Mouse (Mus musculus) intestine, embryonic 16.5 days (tissue): ENCODE data around the gene Npepps. TPM values are rescaled to one million over a fixed set of nuclear protein-coding genes. Genes with fewer than 3 reads are reported as not detected.
"Not testable (repeated sequence)": the region's sequence is repeated elsewhere in the genome, so short reads cannot be mapped to it uniquely, and the experiment has no call there.

Experiments used
- ATAC-seq: fragments of 200-750 bp; cut with Nextera tagmentation; 2 replicates; pipeline ENCODE4 v1.8.0; 2017; ENCODE audit warnings: moderate TSS enrichment, moderate library complexity
- H3K27ac ChIP-seq: fragments of 300-500 bp; sonication (generic); 2 replicates; pipeline ENCODE4 v1.5.1; 2014; ENCODE audit warnings: mild to moderate bottlenecking, low read length
- H3K27me3 ChIP-seq: fragments of 300-500 bp; sonication (generic); replicated peaks from 2 replicates; pipeline ENCODE4 v1.6.1; 2014; ENCODE audit warnings: low read length, control low read depth, mixed read lengths; ENCODE audit not compliant: control insufficient read depth, insufficient read depth
- H3K36me3 ChIP-seq: fragments of 300-500 bp; sonication (generic); 2 replicates; pipeline ENCODE4 v1.6.1; 2014; ENCODE audit warnings: low read length, control low read depth; ENCODE audit not compliant: control insufficient read depth, insufficient read depth
- H3K4me1 ChIP-seq: fragments of 300-500 bp; sonication (generic); 2 replicates; pipeline ENCODE4 v1.6.1; 2014; ENCODE audit warnings: low read length, control low read depth, mixed read lengths; ENCODE audit not compliant: control insufficient read depth, insufficient read depth
- H3K4me2 ChIP-seq: fragments of 300-500 bp; sonication (generic); 2 replicates; pipeline ENCODE4 v1.6.1; 2014; ENCODE audit warnings: low read depth, low read length, control low read depth
- H3K4me3 ChIP-seq: fragments of 300-500 bp; sonication (generic); 2 replicates; pipeline ENCODE4 v1.5.1; 2014; ENCODE audit warnings: mild to moderate bottlenecking, low read length
- H3K9ac ChIP-seq: fragments of 300-500 bp; sonication (generic); 2 replicates; pipeline ENCODE4 v1.6.1; 2014; ENCODE audit warnings: low read depth, low read length
- H3K9me3 ChIP-seq: fragments of 300-500 bp; sonication (generic); 2 replicates; pipeline ENCODE4 v1.6.1; 2016; ENCODE audit warnings: low read length, control low read depth; ENCODE audit not compliant: control insufficient read depth
- WGBS: fragments of 180-500 bp; shearing (Covaris S2); extraction: QIAGEN DNeasy Blood & Tissue Kit; methylation state at CpG from one replicate; pipeline ENCODE4 v1.1.7; 2014; 5-methylcytosine and 5-hydroxymethylcytosine counted together
- polyA plus RNA-seq: library from polyadenylated mRNA; unstranded; fragments of >200 nt; fragmentation: Nextera tagmentation; extraction: Ambion mirVana; gene quantifications from 2 replicates; pipeline ENCODE4 v1.2.1, GENCODE M21; 2015

Gene Npepps
- polyA plus RNA-seq: 95.7 and 101 TPM in 2 replicates

- 2% methylated on average over 59 of the region's 83 CpGs for WGBS
- peak within 1 kb of the TSS; percentile 100 for H3K4me3 ChIP-seq
- peak within 1 kb of the TSS; percentile 99 for H3K27ac ChIP-seq
- H3K36me3 ChIP-seq: no peaks in the 10 kb centered on the region
- H3K4me2 ChIP-seq: peak within 1 kb of the TSS; percentile 60
- H3K27me3 ChIP-seq: no peaks in the 10 kb centered on the region
- peaks cover 13% of the 10 kb centered on the region for H3K4me1 ChIP-seq
- no peaks in the 10 kb centered on the region for H3K9me3 ChIP-seq
- peak; percentile 75 for ATAC-seq
- H3K9ac ChIP-seq: peak within 1 kb of the TSS; percentile 100
Measured at GRCm38 (mm10) chr11:97280216-97280861, at the start of gene Npepps. TSS of gene Npepps (minus strand) at chr11:97280638.

GRCm38 (mm10) chr11:97328148-97328547, 47.7 kb upstream of the Npepps start:
- 26% methylated on average over 9 of the region's 9 CpGs for WGBS
- no peaks in the 10 kb centered on the region for H3K9me3 ChIP-seq
- no peak overlapping the region for H3K4me3 ChIP-seq
- H3K27me3 ChIP-seq: no peaks in the 10 kb centered on the region
- no peak overlapping the region for H3K27ac ChIP-seq
- H3K4me1 ChIP-seq: 0 out of 2 replicates have a peak, but pooled peaks cover 2% of the 10 kb centered on the region
- no peak overlapping the region for H3K4me2 ChIP-seq
- H3K9ac ChIP-seq: no peak overlapping the region
- H3K36me3 ChIP-seq: peaks cover 37% of the 10 kb centered on the region
- peak; percentile 50; the same call in 1 of the 2 replicates for ATAC-seq

- H3K9me3 ChIP-seq: no peaks in the 10 kb centered on the region
- no peak overlapping the region for H3K9ac ChIP-seq
- ATAC-seq: no peak
- no peaks in the 10 kb centered on the region for H3K27me3 ChIP-seq
- peaks cover 37% of the 10 kb centered on the region for H3K36me3 ChIP-seq
- 78% methylated on average over 1 of the region's 1 CpGs for WGBS
- H3K27ac ChIP-seq: no peak overlapping the region
- H3K4me2 ChIP-seq: no peak overlapping the region
- no peaks in the 10 kb centered on the region for H3K4me1 ChIP-seq
- no peak overlapping the region for H3K4me3 ChIP-seq
Measured at GRCm38 (mm10) chr11:97325224-97325623, 44.8 kb upstream of the Npepps start.

GRCm38 (mm10) chr11:97321894-97322600, 41.6 kb upstream of the Npepps start:
- not testable (repeated sequence) for H3K27ac ChIP-seq, H3K9me3 ChIP-seq, H3K4me3 ChIP-seq, H3K27me3 ChIP-seq, H3K4me2 ChIP-seq, H3K9ac ChIP-seq, H3K4me1 ChIP-seq
- 82% methylated on average over 8 of the region's 8 CpGs for WGBS
- H3K36me3 ChIP-seq: peaks cover 21% of the 10 kb centered on the region
- 0 out of 2 replicates have a peak, but pooled peaks have one; percentile 23 for ATAC-seq

- WGBS: 94% methylated on average over 8 of the region's 8 CpGs
- Histone ChIP-seq H3K4me1 (peaks cover 4% of the 10 kb centered on the region; the same call in 1 of the 2 replicates), H3K27me3 (no peaks in the 10 kb centered on the region), H3K4me2 (no peak overlapping the region), H3K4me3 (no peak overlapping the region), H3K36me3 (peaks cover 13% of the 10 kb centered on the region), H3K27ac (no peak overlapping the region), H3K9me3 (no peaks in the 10 kb centered on the region), H3K9ac (no peak overlapping the region)
- no peak for ATAC-seq
Measured at GRCm38 (mm10) chr11:97321197-97321596, 40.8 kb upstream of the Npepps start.

GRCm38 (mm10) chr11:97315504-97316503, 35.4 kb upstream of the Npepps start, which contains the start of gene Mrpl45:
TSS of gene Mrpl45 (plus strand) at chr11:97315716.
- H3K4me1 ChIP-seq: peaks cover 8% of the 10 kb centered on the region
- H3K9me3 ChIP-seq: no peaks in the 10 kb centered on the region
- WGBS: under 1% methylated on average over 49 of the region's 50 CpGs
- H3K4me3 ChIP-seq: peak within 1 kb of the TSS; percentile 66
- peak within 1 kb of the TSS; percentile 46 for H3K27ac ChIP-seq
- peak within 1 kb of the TSS; percentile 70 for H3K9ac ChIP-seq
- peak within 1 kb of the TSS; percentile 51 for H3K4me2 ChIP-seq
- H3K36me3 ChIP-seq: no peaks in the 10 kb centered on the region
- H3K27me3 ChIP-seq: no peaks in the 10 kb centered on the region
- ATAC-seq: peak; percentile 94

GRCm38 (mm10) chr11:97314751-97315503, 34.5 kb upstream of the Npepps start:
- 0 out of 2 replicates have a peak overlapping the region, but pooled peaks have one; percentile 6 for H3K27ac ChIP-seq
- no peaks in the 10 kb centered on the region for H3K27me3 ChIP-seq
- no peaks in the 10 kb centered on the region for H3K9me3 ChIP-seq
- H3K4me1 ChIP-seq: peaks cover 13% of the 10 kb centered on the region
- no peaks in the 10 kb centered on the region for H3K36me3 ChIP-seq
- 45% methylated on average over 8 of the region's 8 CpGs for WGBS
- ATAC-seq: no peak; the same call in 1 of the 2 replicates
- H3K9ac ChIP-seq: no peak overlapping the region; the same call in 1 of the 2 replicates
- H3K4me3 ChIP-seq: peak overlapping the region; percentile 6; the same call in 1 of the 2 replicates
- peak overlapping the region; percentile 35 for H3K4me2 ChIP-seq

- H3K36me3 ChIP-seq: no peaks in the 10 kb centered on the region
- H3K9me3 ChIP-seq: no peaks in the 10 kb centered on the region
- no peak overlapping the region for H3K4me2 ChIP-seq
- WGBS: 94% methylated on average over 3 of the region's 3 CpGs
- H3K27ac ChIP-seq: no peak overlapping the region
- no peak overlapping the region for H3K9ac ChIP-seq
- no peak overlapping the region for H3K4me3 ChIP-seq
- no peaks in the 10 kb centered on the region for H3K27me3 ChIP-seq
- H3K4me1 ChIP-seq: peaks cover 20% of the 10 kb centered on the region
- ATAC-seq: no peak
Measured at GRCm38 (mm10) chr11:97314110-97314509, 33.7 kb upstream of the Npepps start.
